Mouse (Mus musculus) frontal cortex, postnatal 25 days (tissue): ENCODE results near the gene Prrt3.
A peak's percentile ranks its signal among the peaks of the same experiment; 100 is the strongest.

Experiments
- DNase-seq, 2 experiments: peaks; one replicate each; pipeline ENCODE4 v3.0.0; 2022; ENCODE audit warnings: low spot score in 2 of 2

Gene Prrt3

GRCm38 (mm10) chr6:113501388-113502084, at the start of gene Prrt3:
TSS of gene Prrt3 (minus strand) at chr6:113501931.
- peak; percentile 61 to 69 for DNase-seq

DNA sequence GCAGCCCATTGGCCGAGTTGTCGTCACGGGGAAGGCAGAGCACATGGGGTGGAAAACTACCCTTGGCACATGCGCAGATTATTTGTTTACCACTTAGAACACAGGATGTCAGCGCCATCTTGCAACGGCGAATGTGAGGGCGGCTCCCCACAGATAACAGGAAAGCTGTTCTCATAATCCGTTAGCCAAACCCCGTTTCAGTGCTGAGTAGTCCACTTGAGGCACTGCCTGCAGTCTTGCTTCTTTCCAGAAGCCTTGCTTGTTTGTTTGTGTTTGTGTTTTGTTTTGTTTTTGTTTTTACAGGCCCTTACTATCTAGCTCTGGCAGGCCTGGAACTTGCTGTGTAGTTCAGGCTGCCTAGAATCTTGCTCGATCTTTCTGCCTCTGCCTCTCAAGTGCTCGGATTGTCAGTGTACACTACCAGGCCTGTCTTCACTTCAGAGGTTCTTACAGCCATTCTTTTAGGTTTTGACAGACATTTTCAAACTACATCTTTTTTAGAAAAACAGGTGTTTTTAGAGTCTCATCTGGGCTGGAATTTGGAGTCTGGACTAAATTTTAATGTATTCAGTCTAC, 42.3 kb upstream of the Prrt3 start:
- no peak for DNase-seq

DNA sequence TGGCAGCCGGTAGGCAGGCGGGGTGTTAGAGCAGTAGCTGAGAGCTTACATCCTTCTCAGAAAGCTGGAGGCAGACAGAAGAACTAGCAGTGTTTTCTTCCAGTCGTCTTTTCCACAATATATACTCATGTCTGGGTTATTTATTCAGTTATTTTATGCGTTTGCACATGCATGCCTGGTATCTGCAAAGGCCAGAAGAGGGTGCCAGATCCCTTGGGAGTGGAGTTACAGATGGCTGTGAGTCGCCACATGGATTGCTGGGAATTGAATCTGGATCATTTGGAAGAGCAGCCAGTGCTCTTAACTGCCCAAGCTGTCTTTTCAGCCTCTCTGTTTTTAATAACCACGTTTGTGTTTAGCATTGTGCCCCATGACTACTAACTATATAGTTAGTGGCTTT, 39.9 kb upstream of the Prrt3 start:
- no peak for DNase-seq

DNA sequence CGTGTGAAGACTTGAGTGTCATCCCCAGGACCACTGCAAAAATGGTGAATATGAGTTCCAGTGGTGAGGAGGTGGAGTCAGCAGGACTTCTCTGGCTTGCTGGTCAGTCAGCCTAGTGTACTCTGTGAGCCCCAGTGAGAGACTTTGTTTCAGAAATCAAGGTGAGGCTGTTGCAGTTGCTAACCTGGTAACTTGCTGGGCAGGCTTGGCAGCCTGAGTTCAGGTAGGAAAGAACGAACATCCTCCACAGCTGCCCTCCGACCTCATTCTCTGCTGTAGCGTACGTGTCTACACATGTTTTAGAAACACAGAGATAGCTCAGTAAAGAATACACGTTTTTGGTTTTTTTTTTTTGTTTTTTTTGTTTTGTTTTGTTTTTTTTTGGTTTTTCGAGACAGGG, 33.2 kb upstream of the Prrt3 start:
- no peak for DNase-seq

DNA sequence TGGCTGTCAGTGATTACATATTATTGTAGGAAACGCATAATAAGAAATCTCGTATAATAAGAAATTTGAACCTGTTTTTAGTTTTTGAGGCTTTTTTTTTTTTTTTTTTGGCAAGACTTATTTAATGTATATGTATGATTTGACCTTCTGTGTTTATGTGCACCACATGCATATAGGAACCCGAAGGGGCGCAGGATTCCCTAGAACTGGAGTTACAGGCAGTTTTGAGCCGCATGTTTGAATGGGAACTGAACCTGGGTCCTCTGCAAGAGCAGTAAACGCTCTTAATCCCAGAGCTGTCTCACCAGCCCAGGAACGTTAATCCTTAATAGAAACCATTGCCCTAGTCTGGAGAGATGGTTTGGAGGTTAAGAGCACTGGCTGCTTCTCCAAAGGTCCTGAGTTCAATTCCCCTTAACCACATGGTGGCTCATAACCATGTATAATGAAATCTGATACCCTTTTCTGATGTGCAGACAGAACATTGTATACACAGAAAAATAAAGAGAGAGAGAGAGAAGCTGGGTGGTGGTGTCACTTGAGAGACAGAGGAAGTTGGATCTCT, 30.2 kb upstream of the Prrt3 start:
- no peak for DNase-seq

GRCm38 (mm10) chr6:113530932-113531839, 29.5 kb upstream of the Prrt3 start, which contains the start of the genes Emc3 and Fancd2:
TSS of gene Emc3 (minus strand) at chr6:113531652.
TSS of gene Fancd2 (plus strand) at chr6:113531682.
- peak; percentile 89 to 91 for DNase-seq

- peak in 1 of 2 experiments; percentile 18 for DNase-seq
Measured at GRCm38 (mm10) chr6:113523420-113523819, 21.7 kb upstream of the Prrt3 start.

DNA sequence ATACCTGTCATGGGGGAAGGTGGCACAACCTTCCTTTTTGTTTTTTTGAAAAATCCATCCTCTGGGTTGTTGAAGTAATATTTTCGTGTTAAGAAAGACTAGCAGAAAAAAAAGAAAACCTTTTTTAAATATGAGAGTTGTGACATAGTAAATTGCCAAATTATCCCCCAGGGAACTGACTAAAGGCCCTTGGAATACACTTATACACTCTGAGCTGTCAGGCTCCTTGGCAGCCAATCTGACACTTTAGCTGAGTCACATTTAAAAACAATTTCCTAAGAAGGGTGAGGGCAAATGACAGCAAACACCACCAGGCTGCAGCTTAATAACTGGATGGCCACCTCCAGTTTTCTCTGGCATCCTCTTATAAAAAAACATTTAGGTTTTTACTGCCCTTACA, 20.6 kb upstream of the Prrt3 start:
- DNase-seq, result no peak

DNA sequence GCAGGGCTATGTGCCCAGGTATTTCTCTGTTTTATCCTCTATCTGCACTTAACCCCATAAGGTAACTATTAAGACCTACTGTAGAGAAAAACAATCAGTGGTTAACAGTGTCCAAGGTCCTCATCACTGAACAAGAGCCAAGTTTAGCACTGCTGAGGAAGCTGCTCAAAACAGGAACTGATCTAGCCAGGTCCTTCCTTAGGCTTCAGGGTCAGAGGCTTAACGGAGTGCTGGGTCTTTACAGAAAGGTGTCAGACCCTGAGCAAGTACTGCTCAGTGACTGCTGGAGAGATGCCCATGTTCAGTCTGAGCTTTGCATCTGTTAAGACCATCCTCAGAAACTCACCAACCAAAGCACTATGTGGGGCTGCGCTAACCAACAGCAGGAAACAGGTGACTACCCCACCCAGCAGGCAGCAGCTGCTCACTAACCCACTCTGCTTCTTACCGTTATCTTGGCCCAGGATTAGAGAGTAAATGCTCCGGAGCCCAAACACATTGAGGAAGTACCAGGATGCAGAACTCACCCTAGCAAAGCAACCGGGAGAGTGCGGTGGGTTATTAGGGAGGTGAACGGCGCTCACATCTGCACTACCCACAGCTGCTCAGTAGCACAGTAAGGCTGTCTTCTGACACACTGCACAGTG, 15.8 kb upstream of the Prrt3 start:
- DNase-seq, result no peak

DNA sequence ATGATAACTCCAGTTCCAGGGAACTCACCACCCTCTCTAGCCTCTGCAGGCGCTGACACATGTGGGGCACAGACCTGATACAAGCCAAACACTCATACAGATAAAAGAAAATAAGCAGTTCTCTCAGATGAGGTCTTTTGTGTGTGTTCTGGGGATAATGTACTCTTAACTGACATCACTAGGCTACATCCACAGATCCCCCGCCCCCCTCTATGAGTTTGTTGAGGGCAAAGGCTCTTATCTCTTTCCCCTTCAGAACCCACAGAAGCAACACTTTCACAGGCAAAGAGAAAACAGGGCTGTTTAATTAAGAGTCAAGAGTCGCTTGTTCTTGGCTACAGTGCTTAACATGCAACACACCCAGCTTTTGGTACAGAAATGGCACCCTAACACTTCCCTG, 12.9 kb upstream of the Prrt3 start:
- DNase-seq, result no peak

GRCm38 (mm10) chr6:113513944-113514343, 12.2 kb upstream of the Prrt3 start:
- DNase-seq, result no peak

GRCm38 (mm10) chr6:113508947-113509280, 7.2 kb upstream of the Prrt3 start:
- no peak for DNase-seq

DNA sequence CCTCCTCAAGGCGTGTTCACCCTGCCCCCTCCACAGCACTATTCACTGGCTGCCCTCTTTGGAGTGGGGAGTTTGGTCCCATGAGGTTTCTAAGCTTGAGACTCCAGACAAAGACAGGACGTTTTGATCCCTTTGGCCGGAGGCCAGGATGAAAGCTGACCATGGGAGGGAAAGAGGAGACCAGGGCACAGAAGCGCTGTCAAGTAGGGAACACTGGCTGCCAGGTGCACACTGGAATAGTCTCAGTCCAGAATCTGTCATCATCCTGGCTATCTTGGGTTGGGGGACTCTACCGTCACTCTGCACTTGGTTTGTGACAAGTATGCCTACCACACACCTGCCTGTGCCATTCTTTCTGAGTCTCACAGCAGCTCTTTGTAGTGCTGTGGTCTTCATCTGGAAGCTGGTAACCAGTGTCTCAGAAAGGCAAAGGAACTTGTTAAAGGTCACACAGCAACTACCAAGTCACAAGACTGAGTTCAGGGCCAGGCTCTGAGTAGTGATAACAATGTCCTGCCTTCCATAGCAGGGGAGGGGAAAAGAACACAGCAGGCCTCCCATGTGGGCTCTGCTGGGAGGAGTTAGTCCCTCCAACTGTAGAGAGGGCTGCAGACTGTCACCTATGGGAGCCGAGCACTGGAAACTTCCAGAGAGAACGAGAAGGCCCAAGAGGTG, 6.7 kb upstream of the Prrt3 start:
- DNase-seq, result no peak

GRCm38 (mm10) chr6:113507130-113507529, 5.4 kb upstream of the Prrt3 start:
- DNase-seq, result no peak

- no peak for DNase-seq
Measured at GRCm38 (mm10) chr6:113505689-113506088, 4.0 kb upstream of the Prrt3 start.

GRCm38 (mm10) chr6:113502801-113503200, 1.1 kb upstream of the Prrt3 start:
- no peak for DNase-seq

DNA sequence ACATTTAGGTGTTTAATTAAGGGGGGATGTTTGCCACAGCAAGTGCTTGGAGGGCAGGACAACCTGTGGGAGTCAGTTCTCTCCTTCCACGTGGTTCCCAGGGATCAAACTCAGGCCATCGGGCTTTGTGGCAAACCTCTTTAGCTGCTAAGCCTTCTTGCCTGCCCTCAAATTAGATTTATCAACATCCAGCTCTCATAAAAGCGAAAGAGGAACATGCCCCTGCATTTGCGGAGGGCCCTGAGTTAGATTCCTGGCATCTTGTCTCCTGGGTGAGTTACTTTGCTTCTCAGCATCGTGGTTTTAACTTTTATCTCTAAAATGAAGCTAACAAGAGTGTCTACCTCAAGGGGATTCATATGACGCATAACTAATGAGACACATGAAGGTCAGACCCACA, 2.4 kb downstream of the Prrt3 start:
- DNase-seq, result no peak

GRCm38 (mm10) chr6:113495071-113495675, 6.6 kb downstream of the Prrt3 start:
- DNase-seq, result no peak

DNA sequence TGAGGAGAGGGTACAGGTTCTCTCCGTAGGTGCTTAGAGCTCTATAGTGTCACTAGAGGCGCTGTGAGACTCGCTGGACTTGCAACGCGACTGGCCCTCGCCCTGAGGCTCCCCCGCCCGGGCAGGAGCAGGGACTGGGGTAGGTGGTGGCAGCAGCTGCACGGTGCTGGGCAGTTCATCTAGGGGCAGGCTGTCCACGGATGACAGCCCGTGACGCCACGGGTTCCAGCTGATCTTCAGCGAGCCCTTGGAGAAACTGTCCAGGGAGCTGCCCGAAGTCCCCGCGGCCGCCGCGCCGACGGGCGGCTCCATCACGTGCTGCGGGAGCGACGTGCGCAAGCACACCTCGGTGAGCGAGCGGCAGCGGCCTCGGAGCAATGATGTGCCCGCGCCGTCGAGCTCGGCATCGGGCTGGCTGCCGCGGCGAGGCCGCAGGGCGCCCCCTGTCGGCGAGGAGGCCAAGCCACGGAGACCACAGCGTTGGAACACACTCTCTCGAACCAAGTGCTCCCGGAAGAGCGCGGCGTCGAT, 7.4 kb downstream of the Prrt3 start:
- DNase-seq, result peak in 1 of 2 experiments; percentile 60

DNA sequence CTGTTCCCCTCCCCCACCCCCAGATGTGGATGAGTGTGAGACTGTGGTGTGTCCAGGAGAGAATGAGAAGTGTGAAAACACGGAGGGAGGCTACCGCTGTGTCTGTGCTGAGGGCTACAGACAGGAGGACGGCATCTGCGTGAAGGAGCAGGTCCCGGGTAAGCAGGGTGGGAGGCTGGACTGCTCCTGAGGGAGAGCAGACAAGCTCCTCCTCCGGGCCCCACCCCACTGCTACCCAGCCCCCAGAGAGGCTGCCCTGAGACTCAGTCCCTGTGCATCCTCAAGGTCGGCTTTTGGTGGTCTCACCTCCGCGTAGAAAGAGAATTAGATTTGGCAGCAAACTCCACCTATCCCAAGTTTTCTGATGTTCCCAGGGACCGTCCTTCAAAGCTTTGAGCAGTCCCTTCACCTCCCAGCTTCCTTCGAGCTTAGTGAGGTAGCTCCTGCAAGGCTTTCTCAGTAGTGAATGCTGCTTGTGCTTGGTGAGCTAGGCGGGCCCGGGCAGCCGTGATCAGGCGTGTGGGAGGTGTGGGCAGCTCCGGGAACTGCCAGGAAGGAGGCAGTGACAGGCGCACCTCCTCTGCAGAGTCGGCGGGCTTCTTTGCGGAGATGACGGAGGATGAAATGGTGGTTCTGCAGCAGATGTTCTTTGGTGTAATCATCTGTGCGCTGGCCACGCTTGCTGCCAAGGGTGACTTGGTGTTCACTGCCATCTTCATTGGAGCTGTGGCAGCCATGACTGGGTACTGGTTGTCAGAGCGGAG, 9.4 kb downstream of the Prrt3 start:
- peak in 1 of 2 experiments; percentile 41 for DNase-seq
